In the genomic region with DNA sequence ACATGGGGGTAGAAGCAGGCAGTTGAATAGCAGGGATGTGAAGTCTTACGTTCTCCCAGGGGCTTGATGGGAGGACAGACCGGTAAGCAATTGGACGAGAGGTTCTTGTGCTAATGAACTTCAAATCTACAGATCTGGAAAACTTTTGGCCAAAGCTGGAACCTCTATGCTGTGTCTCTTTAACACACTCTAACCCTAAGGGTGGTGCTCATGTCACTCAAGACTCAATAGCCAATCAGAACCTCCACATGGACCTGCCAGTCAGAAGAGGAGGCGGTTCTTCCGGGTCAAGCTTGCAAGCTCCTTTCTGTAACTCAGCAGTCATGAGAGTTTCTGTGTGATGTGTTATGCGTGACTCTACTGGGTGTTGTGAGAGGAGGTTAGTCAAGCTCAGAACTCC, we compare ENCODE assay signal across 8 mouse cellular contexts. TPM values are rescaled to one million over a fixed set of nuclear protein-coding genes. Genes with fewer than 3 reads are reported as not detected.
DNase-seq lines count a peak whose midpoint lies in the region; ATAC-seq and TF ChIP-seq lines count a peak whose summit lies in the region.
"Not testable (repeated sequence)": the region's sequence is repeated elsewhere in the genome, so short reads cannot be mapped to it uniquely, and the experiment has no call there.

TSS of gene Gm14295 (plus strand) at position 301 of the 400 bp plus-strand sequence.

- not testable (repeated sequence) for H3K4me1 ChIP-seq in G1E (ENCODE audit: insufficient read depth, low read depth, low read length); embryonic fibroblast, embryonic 13.5 days (ENCODE audit: control insufficient read depth, insufficient read depth, low read length); heart, embryonic 11.5 days (ENCODE audit: control insufficient read depth, insufficient read depth, low read length); intestine, embryonic 14.5 days (replicated peaks; ENCODE audit: control insufficient read depth, insufficient read depth, low read length); liver, embryonic 11.5 days (replicated peaks; ENCODE audit: control insufficient read depth, insufficient read depth, low read length); midbrain, embryonic 11.5 days (ENCODE audit: control insufficient read depth, insufficient read depth, low read length); spleen, adult 2 months (ENCODE audit: control insufficient read depth, insufficient read depth, insufficient read length)

- not testable (repeated sequence) for H3K9ac ChIP-seq in heart, embryonic 11.5 days (ENCODE audit: low read depth, low read length); intestine, embryonic 14.5 days (ENCODE audit: low read length); liver, embryonic 11.5 days (ENCODE audit: low read depth, low read length); midbrain, embryonic 11.5 days (ENCODE audit: low read length)

- TF ChIP-seq POLR2A in embryonic fibroblast, embryonic 13.5 days (IDR thresholded peaks at IDR 0.05; ENCODE audit: low read depth, low read length); spleen, adult 2 months (IDR thresholded peaks at IDR 0.05; ENCODE audit: low read depth, low read length): not testable (repeated sequence)

- H3K4me3 ChIP-seq in G1E (ENCODE audit: low read depth, low read length): peak within 1 kb of the TSS; percentile 70
- H3K4me3 ChIP-seq in embryonic fibroblast, embryonic 13.5 days (ENCODE audit: insufficient read depth, low read length): peak within 1 kb of the TSS; percentile 52
- peak within 1 kb of the TSS; percentile 42 for H3K4me3 ChIP-seq in heart, embryonic 11.5 days (ENCODE audit: low read depth, low read length)
- peak within 1 kb of the TSS; percentile 33 for H3K4me3 ChIP-seq in intestine, embryonic 14.5 days (ENCODE audit: low read depth, low read length)
- peak within 1 kb of the TSS; percentile 43 for H3K4me3 ChIP-seq in liver, embryonic 11.5 days (ENCODE audit: low read depth, low read length)
- H3K4me3 ChIP-seq in midbrain, embryonic 11.5 days (ENCODE audit: low read depth, low read length): peak within 1 kb of the TSS; percentile 27
- H3K4me3 ChIP-seq in spleen, adult 2 months (ENCODE audit: extremely low read depth, insufficient read depth, insufficient read length): peak within 1 kb of the TSS; percentile 45; the same call in 1 of the 2 replicates

- not testable (repeated sequence) for H3K27me3 ChIP-seq in G1E (ENCODE audit: insufficient read depth, low read length); heart, embryonic 11.5 days (ENCODE audit: control insufficient read depth, insufficient read depth, low read length); intestine, embryonic 14.5 days (replicated peaks; ENCODE audit: control insufficient read depth, insufficient read depth, low read length); liver, embryonic 11.5 days (replicated peaks; ENCODE audit: control insufficient read depth, insufficient read depth, low read length); midbrain, embryonic 11.5 days (ENCODE audit: control insufficient read depth, insufficient read depth, low read length); spleen, adult 2 months (ENCODE audit: control insufficient read depth, insufficient read depth, low read length)

- H3K36me3 ChIP-seq in G1E (replicated peaks); heart, embryonic 11.5 days (ENCODE audit: control insufficient read depth, insufficient read depth, low read length); intestine, embryonic 14.5 days (ENCODE audit: control insufficient read depth, insufficient read depth, low read length); liver, embryonic 11.5 days (ENCODE audit: control insufficient read depth, insufficient read depth, low read length); midbrain, embryonic 11.5 days (ENCODE audit: control insufficient read depth, insufficient read depth, low read length); spleen, adult 2 months (ENCODE audit: control insufficient read depth, insufficient read depth, low read length): not testable (repeated sequence)

- TF ChIP-seq CTCF in G1E (IDR thresholded peaks at IDR 0.05; ENCODE audit: low read depth, low read length); embryonic fibroblast, embryonic 13.5 days (IDR thresholded peaks at IDR 0.05; ENCODE audit: borderline replicate concordance, insufficient read depth, low read length); spleen, adult 2 months (IDR thresholded peaks at IDR 0.05; ENCODE audit: extremely low read depth, insufficient read depth, insufficient read length, insufficient replicate concordance): not testable (repeated sequence)

- H3K27ac ChIP-seq in embryonic fibroblast, embryonic 13.5 days (ENCODE audit: insufficient read depth, low read length); heart, embryonic 11.5 days (ENCODE audit: low read depth, low read length); intestine, embryonic 14.5 days (ENCODE audit: low read depth); liver, embryonic 11.5 days (ENCODE audit: low read depth, low read length); midbrain, embryonic 11.5 days (ENCODE audit: low read depth, low read length); spleen, adult 2 months (ENCODE audit: insufficient read depth, low read length): not testable (repeated sequence)

- ATAC-seq in G1E (ENCODE audit: extremely low read depth, insufficient number of reproducible peaks, low FRiP score, poor library complexity, severe bottlenecking); heart, embryonic 11.5 days (replicated peaks; ENCODE audit: insufficient number of reproducible peaks, low FRiP score, low TSS enrichment); intestine, embryonic 14.5 days (replicated peaks; ENCODE audit: low FRiP score, low TSS enrichment, low read depth); liver, embryonic 11.5 days (replicated peaks; ENCODE audit: low FRiP score); midbrain, embryonic 11.5 days (ENCODE audit: low FRiP score): not testable (repeated sequence)

- DNase-seq in G1E (ENCODE audit: low spot score); intestine, embryonic 14.5 days (ENCODE audit: low spot score); layer of hippocampus, postnatal 36 days; liver, embryonic 11.5 days (ENCODE audit: low spot score); midbrain, embryonic 11.5 days (ENCODE audit: low spot score, missing footprints); spleen, adult 2 months (ENCODE audit: low read depth in 1 of 2, low spot score in 2 of 2): not testable (repeated sequence)

- peak within 1 kb of the TSS; percentile 37; the same call in 1 of the 2 replicates for H3K4me2 ChIP-seq in heart, embryonic 11.5 days
- 0 out of 2 replicates have a peak within 1 kb of the TSS, but pooled peaks have one; percentile 13 for H3K4me2 ChIP-seq in intestine, embryonic 14.5 days (ENCODE audit: low read length)
- peak within 1 kb of the TSS; percentile 29; the same call in 1 of the 2 replicates for H3K4me2 ChIP-seq in liver, embryonic 11.5 days
- H3K4me2 ChIP-seq in midbrain, embryonic 11.5 days: peak within 1 kb of the TSS; percentile 22; the same call in 1 of the 2 replicates

- not testable (repeated sequence) for H3K9me3 ChIP-seq in G1E (replicated peaks); heart, embryonic 11.5 days (replicated peaks; ENCODE audit: control insufficient read depth, low read length); intestine, embryonic 14.5 days (ENCODE audit: control insufficient read depth, low read length); liver, embryonic 11.5 days (ENCODE audit: control insufficient read depth, low read length); midbrain, embryonic 11.5 days (ENCODE audit: control insufficient read depth, low read length)

- WGBS in heart, embryonic 11.5 days (ENCODE audit: insufficient replicate concordance): no CpG with 5 or more reads among the region's 6 CpGs
- no CpG with 5 or more reads among the region's 6 CpGs for WGBS in intestine, embryonic 14.5 days
- no CpG with 5 or more reads among the region's 6 CpGs for WGBS in liver, embryonic 11.5 days
- no CpG with 5 or more reads among the region's 6 CpGs for WGBS in midbrain, embryonic 11.5 days
- WGBS in spleen, adult 2 months: no CpG with 5 or more reads among the region's 6 CpGs

RNA-seq across cellular contexts. Expression of gene Gm14295, which starts in this region (rescaled TPM):
- total RNA-seq in G1E (2014; fragmentation: Nextera tagmentation) (36.6 and 39.1 TPM in 2 replicates), G1E (2017) (22.0 and 26.1 TPM in 2 replicates)
- 0.50 and 0.76 TPM in 2 replicates for polyA plus RNA-seq in G1E (2012)
- polyA plus RNA-seq in embryonic fibroblast, embryonic 13.5 days (2011; ENCODE audit: insufficient read length, low read depth, missing spikeins): 13.1 and 14.1 TPM in 2 replicates
- polyA plus RNA-seq in heart, embryonic 11.5 days (2014; fragmentation: Nextera tagmentation; extraction: Ambion mirVana): 15.3 and 15.9 TPM in 2 replicates
- 15.3 and 16.9 TPM in 2 replicates for polyA plus RNA-seq in intestine, embryonic 14.5 days (2014; fragmentation: Nextera tagmentation; extraction: Ambion mirVana)
- total RNA-seq in layer of hippocampus, postnatal 36 days (2021): 10 to 100 TPM; 13.0 to 20.2 TPM
- polyA plus RNA-seq in liver, embryonic 11.5 days (2014; fragmentation: Nextera tagmentation; extraction: Ambion mirVana): 9.7 and 10.1 TPM in 2 replicates
- 11.2 and 13.2 TPM in 2 replicates for polyA plus RNA-seq in midbrain, embryonic 11.5 days (2014; fragmentation: Nextera tagmentation; extraction: Ambion mirVana)
- polyA plus RNA-seq in spleen, adult 2 months (2012; rRNA removed): 0.62 and 0.63 TPM in 2 replicates
